Comparison of ENCODE assay signal across 12 mouse cellular contexts in the genomic region with DNA sequence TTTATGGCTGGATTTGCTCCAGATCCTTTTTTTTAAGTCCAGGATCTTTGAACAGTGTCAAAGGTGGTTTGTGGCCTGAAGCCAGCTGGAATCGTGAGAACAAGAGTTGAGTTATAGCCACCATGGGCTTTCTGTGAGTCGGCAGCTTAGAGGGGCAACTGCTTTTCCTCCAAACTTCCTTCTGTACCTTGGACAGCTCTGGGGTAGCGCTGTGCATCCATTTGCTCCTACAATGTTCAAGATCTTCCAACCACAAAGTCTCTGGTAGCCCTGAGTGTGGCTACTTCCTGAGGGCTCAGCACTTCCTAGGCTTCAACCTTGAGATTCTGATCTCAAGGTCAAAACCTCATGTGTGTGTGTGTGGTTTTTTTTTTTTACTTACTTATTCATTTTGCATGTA.
"Had no signal": no experiment of that assay in that cellular context is flagged by ENCODE, and none has a peak within 500 bp of the region (broad histone marks: within the 10 kb centered on the region; RNA-seq: fewer than 3 reads in every experiment).

No protein-coding gene starts in this region.

- H3K9ac ChIP-seq: limb, embryonic 13.5 days; liver, embryonic 14.5 days; neural tube, embryonic 12.5 days had no signal

- H3K36me3 ChIP-seq: limb, embryonic 13.5 days; midbrain, embryonic 10.5 days; neural tube, embryonic 12.5 days had no signal

- H3K4me3 ChIP-seq: limb, embryonic 13.5 days; midbrain, embryonic 10.5 days; neural tube, embryonic 12.5 days had no signal

- H3K27me3 ChIP-seq: limb, embryonic 13.5 days; neural tube, embryonic 12.5 days had no signal

- DNase-seq: kidney, postnatal 14 days; layer of hippocampus, postnatal 36 days; lung, adult 2 months; lung, postnatal 10 days; lung, postnatal 4 days; midbrain, embryonic 14.5 days; thymus, postnatal 14 days had no signal

- H3K27ac ChIP-seq: limb, embryonic 13.5 days; liver, embryonic 14.5 days; midbrain, embryonic 10.5 days; neural tube, embryonic 12.5 days; stomach, postnatal 0 days had no signal

- H3K4me1 ChIP-seq: limb, embryonic 13.5 days; midbrain, embryonic 10.5 days; neural tube, embryonic 12.5 days had no signal

- H3K4me2 ChIP-seq: limb, embryonic 13.5 days; neural tube, embryonic 12.5 days had no signal

- H3K9me3 ChIP-seq: limb, embryonic 13.5 days; midbrain, embryonic 10.5 days; neural tube, embryonic 12.5 days had no signal
